Mouse (Mus musculus) G1E-ER4 (cell line): ENCODE measurements around the gene 4931428L18Rik. TPM values are rescaled to one million over a fixed set of nuclear protein-coding genes. Genes with fewer than 3 reads are reported as not detected.

Experiments
- GATA1 ChIP-seq: IDR thresholded peaks from one replicate; pipeline ENCODE4 v1.8.0; 2012; ENCODE audit warnings: low read length, inconsistent platforms
- polyA plus RNA-seq: library from polyadenylated mRNA; stranded (reverse); fragments of >175 nt; gene quantifications from 2 replicates; pipeline ENCODE4 v1.2.3, GENCODE M21; 2012

4931428L18Rik gene
- polyA plus RNA-seq, 1 experiment, result not detected

GRCm38 (mm10) chr1:31102280-31102679 is 120.2 kb downstream of the 4931428L18Rik start:
- TF ChIP-seq GATA1, result no peak

GRCm38 (mm10) chr1:31097208-31097607 is 125.3 kb downstream of the 4931428L18Rik start:
- TF ChIP-seq GATA1, result no peak

GRCm38 (mm10) chr1:31096466-31096793 is 126.1 kb downstream of the 4931428L18Rik start:
- TF ChIP-seq GATA1, result no peak

- TF ChIP-seq GATA1, result no peak
Observed at GRCm38 (mm10) chr1:31095706-31096465, 126.6 kb downstream of the 4931428L18Rik start.

DNA sequence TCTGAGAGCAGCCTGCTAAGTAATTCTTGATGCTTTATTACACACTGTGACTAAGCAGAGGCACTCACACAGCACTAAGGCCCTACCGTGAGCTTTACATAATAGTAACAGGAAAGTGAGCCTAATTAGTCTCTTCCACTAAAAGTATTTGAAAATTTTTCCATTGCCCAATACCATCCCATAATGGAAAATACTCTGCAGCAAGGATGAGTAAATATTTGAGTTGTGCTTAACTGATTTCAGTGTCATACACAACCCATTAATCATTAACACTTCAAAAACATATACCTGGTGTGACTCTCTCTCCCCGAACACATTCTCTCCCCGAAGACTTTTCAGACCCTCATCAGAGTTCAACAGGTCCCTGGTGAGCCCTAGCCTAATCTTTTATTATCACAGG is 127.7 kb downstream of the 4931428L18Rik start:
- no peak for TF ChIP-seq GATA1

DNA sequence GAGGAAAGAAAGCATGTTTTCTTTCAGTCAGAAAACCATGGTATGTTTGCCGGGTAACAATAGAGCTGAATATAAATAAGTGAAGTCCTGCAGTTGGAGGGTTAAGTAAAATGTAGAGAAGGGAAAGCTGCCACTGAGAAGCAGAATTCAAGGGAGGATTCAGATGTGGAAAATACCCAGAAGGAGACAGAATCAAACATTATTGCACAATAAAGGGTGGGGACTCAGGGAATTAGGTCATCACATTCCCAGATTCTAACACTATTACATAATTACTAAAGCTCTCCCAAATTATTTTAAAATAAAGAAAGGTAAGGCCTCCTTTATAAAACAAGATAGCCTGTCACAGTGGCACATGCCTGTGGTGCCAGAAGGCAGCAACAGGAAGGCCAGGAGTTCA is 128.5 kb downstream of the 4931428L18Rik start:
- TF ChIP-seq GATA1, result no peak

DNA sequence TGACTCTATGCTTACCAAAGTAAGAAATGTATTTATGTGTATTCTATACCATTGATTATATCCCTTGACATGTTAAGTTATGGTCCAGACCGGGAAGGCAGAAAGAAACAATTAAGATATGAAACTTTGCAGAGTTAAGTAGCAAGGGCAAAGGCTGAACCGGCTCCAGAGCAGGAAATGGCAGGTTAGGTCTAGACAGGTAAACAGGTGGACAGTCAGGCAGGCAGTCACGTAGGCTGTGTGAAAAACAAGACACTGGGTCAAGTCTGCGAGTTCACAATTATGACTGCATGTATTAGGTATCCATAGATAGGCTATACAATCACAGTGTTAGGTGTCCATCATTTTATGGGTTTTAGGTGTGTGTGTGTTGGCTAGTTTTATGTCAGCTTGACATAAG is 133.8 kb downstream of the 4931428L18Rik start:
- no peak for TF ChIP-seq GATA1

DNA sequence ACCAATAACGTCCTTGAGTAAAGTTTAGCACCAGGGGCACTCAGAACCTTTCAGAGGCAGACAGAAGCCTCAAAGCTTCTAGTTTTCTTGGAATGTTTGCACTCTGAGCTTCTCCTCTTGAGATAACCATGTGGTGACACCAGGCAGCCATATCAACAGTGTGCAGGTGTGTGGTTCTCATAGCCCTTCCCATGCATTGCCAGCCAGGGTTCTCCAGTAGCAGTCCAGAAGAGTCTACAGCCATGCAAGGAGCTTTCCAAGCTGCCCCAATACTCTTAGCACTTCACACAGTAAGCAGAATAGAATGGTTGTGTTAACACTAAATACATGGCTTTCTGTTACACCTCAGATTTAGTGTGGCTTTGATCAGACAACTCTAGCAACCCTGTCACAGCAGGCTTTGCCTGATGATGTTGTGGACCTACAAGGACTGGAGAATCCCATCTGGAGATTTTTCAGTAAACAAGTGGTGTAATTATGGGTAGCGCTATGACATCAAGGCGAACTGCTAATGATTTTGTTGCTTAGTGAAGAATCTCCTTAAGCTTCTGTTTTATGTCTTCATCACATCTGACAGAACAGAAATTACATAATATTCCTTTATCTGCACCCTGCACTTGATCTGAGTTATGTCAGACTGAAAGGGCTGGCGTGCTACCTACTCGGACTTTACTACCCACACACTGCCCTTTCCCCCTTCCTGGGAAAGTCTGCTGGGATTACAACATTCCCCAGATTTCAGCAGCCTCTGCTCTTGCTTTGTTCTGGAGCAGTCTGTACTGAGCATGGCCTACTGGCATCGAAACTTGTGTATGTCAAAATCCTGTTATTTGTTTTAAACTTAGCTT is 149.7 kb downstream of the 4931428L18Rik start:
- TF ChIP-seq GATA1, result no peak

DNA sequence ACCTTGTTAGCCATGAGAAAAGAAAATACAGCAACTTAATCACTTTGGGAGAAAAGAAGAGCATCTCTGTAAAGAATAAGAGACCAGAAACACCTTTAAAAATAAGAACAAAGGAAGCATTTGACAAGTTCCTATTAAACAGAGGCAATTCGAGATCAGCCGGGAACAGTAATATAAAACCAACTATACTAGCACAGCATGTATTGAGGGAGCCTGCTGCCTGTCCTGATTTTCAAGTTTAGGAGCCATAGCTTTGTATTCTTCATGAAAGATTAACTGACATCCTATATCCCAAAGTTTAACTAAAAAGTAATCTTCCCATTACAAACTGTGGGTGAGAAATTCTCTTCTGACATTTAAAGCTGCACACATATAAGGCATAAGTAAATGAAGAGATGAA is 151.3 kb downstream of the 4931428L18Rik start:
- no peak for TF ChIP-seq GATA1

GRCm38 (mm10) chr1:31064817-31065740 is 157.4 kb downstream of the 4931428L18Rik start:
- TF ChIP-seq GATA1, result no peak

DNA sequence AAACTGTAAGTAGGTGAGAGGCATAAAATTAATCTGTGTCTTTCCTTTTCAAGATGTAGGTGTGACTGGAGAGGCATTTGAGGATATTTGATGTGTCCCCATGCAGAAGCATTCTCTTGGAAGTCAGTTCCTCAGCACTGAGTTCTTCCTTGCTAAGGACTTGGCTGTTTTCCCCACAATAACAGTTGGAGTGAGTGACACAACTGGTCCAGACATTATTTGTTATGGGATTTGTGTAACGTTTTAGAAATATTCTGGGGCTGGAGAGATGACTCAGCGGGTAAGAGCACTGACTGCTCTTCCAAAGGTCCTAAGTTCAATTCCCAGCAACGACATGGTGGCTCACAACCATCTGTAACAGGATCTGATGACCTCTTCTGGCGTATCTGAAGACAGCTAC is 162.7 kb downstream of the 4931428L18Rik start:
- TF ChIP-seq GATA1, result no peak

DNA sequence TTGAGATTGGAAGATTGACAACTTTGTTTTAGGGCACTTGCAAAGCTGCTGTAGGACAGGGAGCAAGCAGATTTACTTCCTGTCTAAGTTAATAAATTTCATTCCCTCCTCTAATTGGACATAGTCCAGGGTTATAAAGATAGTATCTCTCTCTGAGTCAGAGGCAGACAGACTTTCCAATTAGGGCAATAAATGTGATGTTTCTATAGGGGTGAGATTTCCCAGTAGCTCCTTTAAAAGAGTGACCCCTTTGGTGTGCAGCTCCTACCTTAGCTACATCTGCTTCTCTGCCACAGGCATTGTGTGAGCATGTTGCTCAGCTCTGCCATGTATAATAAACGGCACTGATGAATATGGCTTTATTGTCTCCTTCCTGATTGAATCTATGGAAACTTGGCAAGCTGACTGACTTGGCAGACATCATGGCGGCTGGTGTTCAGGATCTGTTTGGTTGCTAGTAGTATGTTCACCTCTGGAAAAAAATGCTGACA is 163.6 kb downstream of the 4931428L18Rik start:
- no peak for TF ChIP-seq GATA1

DNA sequence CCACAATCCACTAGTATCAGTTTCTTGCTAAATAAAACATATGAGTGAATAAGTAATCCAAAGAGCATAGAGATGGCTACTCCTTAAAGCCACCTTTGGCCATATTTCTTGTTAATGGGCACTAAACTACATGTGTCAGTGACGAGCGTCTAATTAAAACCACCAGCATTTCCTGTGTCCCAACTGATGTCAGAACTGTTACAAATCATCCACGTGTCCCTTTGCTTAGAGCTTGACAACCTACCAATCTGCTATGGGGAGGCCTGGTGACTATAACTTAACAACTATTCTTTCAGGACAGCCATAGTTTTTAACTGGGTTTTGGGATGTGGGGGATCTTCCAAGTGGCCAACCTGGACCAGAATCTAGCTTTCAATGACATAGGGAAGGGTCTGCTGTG is 164.3 kb downstream of the 4931428L18Rik start:
- no peak for TF ChIP-seq GATA1

- no peak for TF ChIP-seq GATA1
Observed at GRCm38 (mm10) chr1:31051370-31051921, 171.0 kb downstream of the 4931428L18Rik start.

DNA sequence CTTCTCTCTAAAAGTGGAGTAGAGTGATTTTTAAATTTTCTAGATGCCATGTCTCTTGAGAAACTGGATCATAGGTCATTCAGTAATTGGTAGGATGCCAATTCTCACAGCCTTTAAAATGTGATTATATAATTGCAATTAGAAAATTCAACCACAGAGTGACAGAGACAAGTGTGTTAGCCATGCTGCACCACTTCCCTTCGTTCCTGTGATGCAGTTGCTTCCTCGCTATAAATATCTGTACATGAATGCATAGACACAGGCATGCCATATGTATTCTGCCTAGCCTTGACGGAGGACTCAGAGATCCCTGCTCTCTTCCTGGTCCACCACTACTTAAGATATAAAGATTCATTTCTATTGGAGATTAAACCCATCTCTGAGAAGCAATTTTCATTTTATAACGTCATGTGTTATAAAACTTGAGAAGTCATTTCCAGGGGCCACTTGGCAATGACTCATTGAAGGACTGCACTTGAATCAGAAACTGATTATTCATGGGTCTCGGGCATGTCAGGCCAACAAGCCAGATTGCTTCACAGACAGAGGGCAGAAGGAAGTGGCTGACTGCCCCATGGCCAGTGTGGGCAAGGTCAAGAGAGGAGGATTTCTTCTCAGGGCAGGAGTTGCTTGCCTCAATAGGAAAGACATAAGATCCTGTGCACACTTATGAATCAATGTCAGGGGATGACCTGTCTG is 172.4 kb downstream of the 4931428L18Rik start:
- no peak for TF ChIP-seq GATA1
